Mouse (Mus musculus) kidney, postnatal 0 days (tissue): Measurements from ENCODE around the gene Arhgap10. TPM values are rescaled to one million over a fixed set of nuclear protein-coding genes. Genes with fewer than 3 reads are reported as not detected.

Source experiments
- ATAC-seq: fragments of 200-750 bp; cut with Nextera tagmentation; replicated peaks from 2 replicates; pipeline ENCODE4 v1.8.0; 2017; ENCODE audit warnings: low read depth, moderate number of reproducible peaks, moderate TSS enrichment, moderate library complexity; ENCODE audit not compliant: low FRiP score
- DNase-seq: peaks from one replicate; pipeline ENCODE4 v3.0.0-alpha.2; 2016; ENCODE audit warnings: low spot score
- H3K27ac ChIP-seq: fragments of 300-500 bp; sonication (generic); 2 replicates; pipeline ENCODE4 v1.5.1; 2014; ENCODE audit warnings: mild to moderate bottlenecking
- H3K27me3 ChIP-seq: fragments of 300-500 bp; sonication (generic); 2 replicates; pipeline ENCODE4 v1.6.1; 2014; ENCODE audit warnings: low read length, mixed read lengths; ENCODE audit not compliant: insufficient read depth
- H3K36me3 ChIP-seq: fragments of 300-500 bp; sonication (generic); 2 replicates; pipeline ENCODE4 v1.6.1; 2014; ENCODE audit warnings: low read length, mixed read lengths; ENCODE audit not compliant: insufficient read depth
- H3K4me1 ChIP-seq: fragments of 300-500 bp; sonication (generic); replicated peaks from 2 replicates; pipeline ENCODE4 v1.6.1; 2014; ENCODE audit warnings: antibody characterized with exemption, low read length, mixed read lengths; ENCODE audit not compliant: insufficient read depth
- H3K4me2 ChIP-seq: fragments of 300-500 bp; sonication (generic); 2 replicates; pipeline ENCODE4 v1.6.1; 2014; ENCODE audit warnings: mild to moderate bottlenecking, low read length, moderate library complexity, mixed read lengths
- H3K4me3 ChIP-seq: fragments of 300-500 bp; sonication (generic); replicated peaks from 2 replicates; pipeline ENCODE4 v1.5.1; 2014; ENCODE audit warnings: low read depth, low read length
- H3K9ac ChIP-seq: fragments of 300-500 bp; sonication (generic); 2 replicates; pipeline ENCODE4 v1.6.1; 2014; ENCODE audit warnings: low read depth, low read length
- H3K9me3 ChIP-seq: fragments of 300-500 bp; sonication (generic); replicated peaks from 2 replicates; pipeline ENCODE4 v1.6.1; 2016; ENCODE audit warnings: low read length, inconsistent platforms, mixed read lengths
- CTCF ChIP-seq: IDR thresholded peaks from 2 replicates; pipeline ENCODE4 v1.5.1; 2016; ENCODE audit warnings: antibody characterized with exemption, low read depth, mild to moderate bottlenecking, moderate library complexity
- WGBS: fragments of 180-500 bp; shearing (Covaris S2); extraction: QIAGEN DNeasy Blood & Tissue Kit; methylation state at CpG from one replicate; pipeline ENCODE4 v1.1.7; 2014; 5-methylcytosine and 5-hydroxymethylcytosine counted together
- polyA plus RNA-seq: library from polyadenylated mRNA; unstranded; fragments of >200 nt; fragmentation: Nextera tagmentation; extraction: Ambion mirVana; gene quantifications from 2 replicates; pipeline ENCODE4 v1.2.1, GENCODE M21; 2015

Gene Arhgap10
- polyA plus RNA-seq, 1 experiment from 2014 or later = 26.6 TPM

DNA sequence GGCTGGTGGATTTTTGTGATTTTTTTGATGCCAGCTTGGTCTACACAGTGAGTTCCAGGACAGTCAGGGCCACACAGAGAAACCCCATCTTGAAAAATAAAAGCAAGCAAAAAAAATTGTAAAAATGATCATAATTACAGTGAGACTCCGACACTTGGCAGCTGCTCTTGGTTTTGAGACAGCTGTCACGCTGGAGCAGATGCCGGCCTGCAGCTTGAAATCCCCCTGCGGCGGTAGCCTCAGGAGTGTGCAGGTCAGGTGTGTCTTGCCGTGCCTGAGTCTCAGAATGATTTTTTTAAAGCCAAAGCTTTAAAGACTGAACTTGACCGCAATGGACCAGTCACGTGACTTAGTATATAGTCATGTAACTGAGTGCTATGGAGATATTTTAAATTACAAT lies 8.4 kb upstream of the Arhgap10 start:
- H3K4me2 ChIP-seq = no peak overlapping the region
- H3K36me3 ChIP-seq = no peaks in the 10 kb centered on the region
- H3K4me3 ChIP-seq = no peak overlapping the region
- H3K4me1 ChIP-seq = peaks cover 7% of the 10 kb centered on the region; the same call in 1 of the 2 replicates
- H3K9me3 ChIP-seq = no peaks in the 10 kb centered on the region
- ATAC-seq (no peak), DNase-seq (no peak)
- H3K9ac ChIP-seq = no peak overlapping the region
- H3K27me3 ChIP-seq = no peaks in the 10 kb centered on the region
- no peak overlapping the region for H3K27ac ChIP-seq
- no peak for TF ChIP-seq CTCF
- WGBS = 78% methylated on average over 8 of the region's 8 CpGs

DNA sequence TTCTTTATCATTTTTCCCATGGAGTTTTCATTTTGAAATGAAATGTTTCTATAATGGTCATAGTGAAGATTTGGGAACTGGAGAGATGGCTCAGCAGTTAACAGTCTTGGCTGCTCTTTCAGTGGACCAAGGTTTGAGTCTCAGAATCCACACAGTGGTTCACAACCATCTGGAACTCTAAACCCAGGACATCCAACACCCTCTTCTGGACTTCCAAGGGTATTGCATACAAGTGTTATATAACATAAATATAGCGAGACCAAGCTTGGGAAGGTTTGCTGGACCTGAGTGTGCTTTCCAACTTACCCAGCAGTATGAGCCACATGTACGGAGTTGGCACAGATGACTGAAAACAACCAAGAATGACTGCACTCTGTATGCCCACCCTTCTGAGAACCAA lies 7.2 kb upstream of the Arhgap10 start:
- DNase-seq (no peak), ATAC-seq (no peak)
- no peak overlapping the region for H3K9ac ChIP-seq
- H3K4me3 ChIP-seq = no peak overlapping the region
- no peaks in the 10 kb centered on the region for H3K9me3 ChIP-seq
- TF ChIP-seq CTCF = peak; percentile 50
- no peak overlapping the region for H3K4me2 ChIP-seq
- 95% methylated on average over 2 of the region's 2 CpGs for WGBS
- H3K27ac ChIP-seq = no peak overlapping the region
- H3K36me3 ChIP-seq = no peaks in the 10 kb centered on the region
- peaks cover 7% of the 10 kb centered on the region; the same call in 1 of the 2 replicates for H3K4me1 ChIP-seq
- H3K27me3 ChIP-seq = no peaks in the 10 kb centered on the region

DNA sequence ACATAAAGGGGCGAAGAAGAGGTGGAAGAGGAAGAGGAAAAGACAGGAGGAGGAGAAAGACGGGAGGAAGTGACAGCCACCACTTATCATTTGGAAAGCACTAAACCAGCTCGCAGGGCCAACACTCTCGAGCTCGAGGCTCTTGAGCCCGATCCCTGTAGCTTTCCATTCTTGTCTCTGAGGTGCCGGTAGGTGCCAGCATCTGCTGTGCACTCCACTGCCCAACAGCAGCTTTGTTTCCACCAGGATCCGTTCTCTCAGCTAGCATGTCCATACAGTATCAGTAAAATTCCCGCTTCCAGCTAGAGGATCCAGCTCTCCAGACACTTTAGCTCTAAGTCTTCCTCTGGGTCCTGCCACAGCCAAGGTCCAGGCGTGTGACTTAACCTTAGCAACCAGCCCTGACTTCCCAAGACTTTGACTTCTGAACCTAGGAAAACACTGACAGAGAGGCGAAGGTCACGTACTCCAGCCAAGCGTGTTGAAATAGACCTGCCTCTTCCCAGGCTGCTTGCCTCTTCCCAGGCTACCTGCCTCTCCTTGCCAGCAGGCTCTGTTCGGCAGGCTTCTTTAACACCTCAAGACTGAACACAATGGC lies 6.4 kb upstream of the Arhgap10 start:
- peak overlapping the region; percentile 33 for H3K4me2 ChIP-seq
- 32% methylated on average over 14 of the region's 14 CpGs for WGBS
- H3K27ac ChIP-seq = peak overlapping the region; percentile 54

DNA sequence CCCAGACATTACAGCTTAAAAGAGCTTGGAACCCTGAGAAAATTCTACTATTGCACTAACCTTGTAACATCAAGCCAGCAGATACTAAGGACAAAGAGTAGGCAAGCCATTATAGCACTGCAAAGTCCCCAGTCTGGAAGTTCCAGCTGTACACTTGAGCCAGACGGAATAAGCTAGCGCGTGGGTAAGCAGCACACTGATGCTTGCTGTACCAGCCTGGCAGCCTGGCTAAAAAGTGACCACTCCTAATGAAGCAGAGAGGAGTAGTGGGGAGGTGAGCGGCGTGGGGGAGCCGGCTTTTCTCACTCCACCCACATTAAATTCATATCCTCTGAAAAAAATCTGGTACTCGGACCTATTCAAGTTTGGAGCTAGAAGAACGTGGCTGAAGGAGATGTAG lies 5.2 kb upstream of the Arhgap10 start:
- H3K27ac ChIP-seq = peak overlapping the region; percentile 3; the same call in 1 of the 2 replicates
- DNase-seq (no peak), ATAC-seq (no peak)
- H3K27me3 ChIP-seq = no peaks in the 10 kb centered on the region
- H3K36me3 ChIP-seq = no peaks in the 10 kb centered on the region
- H3K4me3 ChIP-seq = no peak overlapping the region
- H3K9me3 ChIP-seq = no peaks in the 10 kb centered on the region
- TF ChIP-seq CTCF = no peak
- 40% methylated on average over 8 of the region's 8 CpGs for WGBS
- no peak overlapping the region for H3K9ac ChIP-seq
- peak overlapping the region; percentile 33; the same call in 1 of the 2 replicates for H3K4me2 ChIP-seq
- peaks cover 7% of the 10 kb centered on the region; the same call in 1 of the 2 replicates for H3K4me1 ChIP-seq

More for the DNA sequence above, 6.4 kb upstream of the Arhgap10 start:
- Histone ChIP-seq H3K36me3 (no peaks in the 10 kb centered on the region), H3K27me3 (no peaks in the 10 kb centered on the region), H3K4me3 (no peak overlapping the region), H3K4me1 (peaks cover 7% of the 10 kb centered on the region; the same call in 1 of the 2 replicates), H3K9me3 (no peaks in the 10 kb centered on the region), H3K9ac (no peak overlapping the region)
- peak; percentile 85 for ATAC-seq
- TF ChIP-seq CTCF = 0 out of 2 replicates have a peak, but pooled peaks have one; percentile 2
- DNase-seq = no peak

DNA sequence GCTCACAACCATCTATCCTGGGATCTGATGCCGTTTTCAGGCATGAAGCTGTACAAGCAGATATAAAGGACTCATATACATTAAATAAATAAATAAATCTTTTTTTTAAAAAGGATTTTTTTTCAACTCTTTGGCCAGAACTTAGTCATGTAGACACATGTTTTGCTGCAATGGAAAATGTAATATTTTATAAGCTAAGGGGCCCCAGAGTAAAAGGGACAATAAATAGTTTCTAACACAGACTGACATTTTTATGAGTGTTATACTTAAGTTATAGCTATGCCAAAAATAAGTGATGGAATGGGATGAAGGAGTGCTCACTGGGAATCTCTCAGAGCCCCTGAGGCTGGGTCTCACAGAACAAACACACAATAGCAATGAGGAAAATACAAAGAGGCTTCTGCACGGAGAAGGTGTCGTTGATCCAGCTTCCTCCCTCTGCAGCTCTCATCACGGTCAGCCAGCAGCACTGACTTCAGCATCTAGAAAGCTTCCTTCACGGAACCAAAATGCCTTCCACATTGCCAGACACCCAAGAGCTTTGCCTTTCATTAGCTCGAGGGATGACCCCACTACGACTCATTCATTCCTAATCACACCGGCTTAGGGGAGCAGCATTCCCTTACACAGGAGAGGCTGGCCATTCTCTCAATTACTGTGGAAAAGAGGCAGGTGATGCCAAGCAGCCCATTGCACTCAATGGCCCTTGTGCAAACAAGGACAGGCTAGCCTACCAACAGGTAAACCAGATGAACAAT lies 3.5 kb upstream of the Arhgap10 start:
- DNase-seq = peak; percentile 54
- Histone ChIP-seq H3K36me3 (no peaks in the 10 kb centered on the region), H3K27me3 (no peaks in the 10 kb centered on the region), H3K4me3 (no peak overlapping the region), H3K4me2 (no peak overlapping the region), H3K4me1 (peaks cover 15% of the 10 kb centered on the region), H3K27ac (no peak overlapping the region), H3K9me3 (no peaks in the 10 kb centered on the region), H3K9ac (no peak overlapping the region)
- ATAC-seq = no peak
- TF ChIP-seq CTCF = no peak
- WGBS = 50% methylated on average over 8 of the region's 8 CpGs

DNA sequence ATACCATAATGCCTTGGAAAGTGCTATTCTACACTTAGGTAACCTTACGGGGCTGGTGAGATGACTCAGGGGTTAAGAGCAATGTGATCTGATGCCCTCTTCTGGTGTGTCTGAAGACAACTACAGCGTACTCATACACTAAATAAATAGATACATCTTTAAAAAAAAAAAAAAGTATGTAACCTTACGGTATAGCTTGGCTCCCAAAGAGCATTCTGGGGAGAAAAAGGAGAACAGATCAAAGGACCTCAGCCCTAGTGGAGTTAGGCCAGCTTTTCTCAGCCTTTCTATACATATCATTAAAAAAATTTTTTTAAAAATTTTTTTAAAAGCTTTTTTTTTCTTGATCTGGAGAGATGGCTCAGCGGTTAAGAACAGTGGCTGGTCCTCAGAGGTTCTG lies 2.8 kb upstream of the Arhgap10 start:
- Histone ChIP-seq H3K36me3 (no peaks in the 10 kb centered on the region), H3K4me3 (no peak overlapping the region), H3K4me2 (no peak overlapping the region), H3K9me3 (no peaks in the 10 kb centered on the region), H3K9ac (no peak overlapping the region), H3K27me3 (no peaks in the 10 kb centered on the region), H3K4me1 (peaks cover 21% of the 10 kb centered on the region), H3K27ac (no peak overlapping the region)
- WGBS = 92% methylated on average over 4 of the region's 4 CpGs
- ATAC-seq = no peak
- no peak for DNase-seq
- TF ChIP-seq CTCF = no peak
